Mouse (Mus musculus): Measurements from ENCODE around the gene Kif6. TPM values are rescaled to one million over a fixed set of nuclear protein-coding genes. Genes with fewer than 3 reads are reported as not detected.

Kif6 gene
- polyA plus RNA-seq, 1 experiment, result not detected

GRCm38 (mm10) chr17:49875939-49876651 lies 261.2 kb downstream of the Kif6 start:
- no peak overlapping the region for H3K4me3 ChIP-seq (ENCODE audit: insufficient read depth, low read length)
- no peak for TF ChIP-seq CTCF (IDR thresholded peaks at IDR 0.05; ENCODE audit: low read depth, low read length)
- no peak for TF ChIP-seq POLR2A (IDR thresholded peaks at IDR 0.05; ENCODE audit: borderline replicate concordance, low read depth, low read length)
- H3K4me1 ChIP-seq (ENCODE audit: control insufficient read depth, insufficient read depth, low read length), result no peaks in the 10 kb centered on the region
- H3K27ac ChIP-seq (ENCODE audit: insufficient read depth, low read depth, low read length), result no peak overlapping the region

- Histone ChIP-seq H3K4me3 (ENCODE audit: insufficient read depth, low read length) (no peak overlapping the region), H3K27ac (ENCODE audit: insufficient read depth, low read depth, low read length) (no peak overlapping the region), H3K4me1 (ENCODE audit: control insufficient read depth, insufficient read depth, low read length) (no peaks in the 10 kb centered on the region)
- TF ChIP-seq CTCF (IDR thresholded peaks at IDR 0.05; ENCODE audit: low read depth, low read length), result no peak
These were observed 266.2 kb downstream of the Kif6 start for GRCm38 (mm10) chr17:49880919-49881744.

GRCm38 (mm10) chr17:49881796-49882195 lies 266.9 kb downstream of the Kif6 start:
- Histone ChIP-seq H3K4me3 (ENCODE audit: insufficient read depth, low read length) (no peak overlapping the region), H3K4me1 (ENCODE audit: control insufficient read depth, insufficient read depth, low read length) (no peaks in the 10 kb centered on the region), H3K27ac (ENCODE audit: insufficient read depth, low read depth, low read length) (no peak overlapping the region)
- TF ChIP-seq POLR2A (IDR thresholded peaks at IDR 0.05; ENCODE audit: borderline replicate concordance, low read depth, low read length), result no peak
- TF ChIP-seq CTCF (IDR thresholded peaks at IDR 0.05; ENCODE audit: low read depth, low read length), result no peak

DNA sequence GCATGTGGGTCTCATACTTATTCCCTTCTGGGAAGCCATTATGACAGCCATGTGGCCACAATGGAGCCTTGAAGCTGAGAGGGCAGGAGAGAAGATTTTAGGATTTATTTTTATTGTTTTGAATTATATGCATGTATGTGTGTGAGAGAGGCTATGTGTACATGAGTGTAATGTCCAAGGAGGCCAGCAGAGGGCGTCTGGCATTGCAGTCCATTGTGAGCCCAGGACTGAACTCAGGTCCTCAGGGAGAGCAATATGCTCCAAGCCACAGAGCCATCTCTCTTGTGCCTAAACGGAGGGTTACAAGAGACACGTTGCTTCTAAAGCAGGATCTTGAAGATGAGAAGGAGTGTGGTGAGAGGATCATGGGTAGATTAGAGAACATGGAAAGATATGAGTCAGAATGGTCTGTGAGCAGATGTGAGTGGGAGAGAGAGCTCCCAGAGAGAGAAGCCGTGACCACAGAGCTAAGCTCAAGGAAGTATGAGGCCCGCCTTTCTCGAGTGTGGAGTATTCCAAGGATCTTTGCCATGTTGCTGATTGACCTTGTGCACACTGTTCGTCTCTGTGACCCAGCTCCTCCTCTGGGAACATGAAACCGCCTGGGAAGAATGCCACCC lies 268.3 kb downstream of the Kif6 start:
- Histone ChIP-seq H3K4me3 (ENCODE audit: insufficient read depth, low read length) (no peak overlapping the region), H3K4me1 (ENCODE audit: control insufficient read depth, insufficient read depth, low read length) (no peaks in the 10 kb centered on the region), H3K27ac (ENCODE audit: insufficient read depth, low read depth, low read length) (no peak overlapping the region)
- TF ChIP-seq POLR2A (IDR thresholded peaks at IDR 0.05; ENCODE audit: borderline replicate concordance, low read depth, low read length) (no peak), CTCF (IDR thresholded peaks at IDR 0.05; ENCODE audit: low read depth, low read length) (no peak)

GRCm38 (mm10) chr17:49885035-49885434 lies 270.1 kb downstream of the Kif6 start:
- no peak overlapping the region for H3K27ac ChIP-seq (ENCODE audit: insufficient read depth, low read depth, low read length)
- TF ChIP-seq CTCF (IDR thresholded peaks at IDR 0.05; ENCODE audit: low read depth, low read length), result no peak

DNA sequence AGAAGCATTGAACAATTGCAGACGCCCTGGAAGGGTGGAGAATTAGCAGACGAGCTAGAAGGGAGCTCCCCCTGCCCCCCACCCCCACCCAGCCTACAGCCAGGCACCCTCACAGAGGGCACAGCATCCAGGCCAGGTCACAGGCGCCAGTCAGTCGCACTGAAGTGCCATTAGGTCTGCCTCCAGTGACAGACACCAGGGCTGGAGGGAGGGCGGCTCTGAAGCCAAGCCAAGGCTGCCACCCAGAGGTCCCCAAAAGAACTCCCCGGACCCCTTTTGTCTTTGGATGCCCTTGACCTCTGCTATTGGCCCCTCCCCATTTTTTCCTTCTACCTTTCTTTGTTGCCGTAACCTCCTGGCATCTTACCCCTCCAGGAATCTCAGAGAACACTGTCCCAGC lies 274.7 kb downstream of the Kif6 start:
- no peaks in the 10 kb centered on the region for H3K4me1 ChIP-seq (ENCODE audit: control insufficient read depth, insufficient read depth, low read length)
- no peak overlapping the region for H3K4me3 ChIP-seq (ENCODE audit: insufficient read depth, low read length)
- TF ChIP-seq CTCF (IDR thresholded peaks at IDR 0.05; ENCODE audit: low read depth, low read length) (no peak), POLR2A (IDR thresholded peaks at IDR 0.05; ENCODE audit: borderline replicate concordance, low read depth, low read length) (no peak)
- H3K27ac ChIP-seq (ENCODE audit: insufficient read depth, low read depth, low read length), result no peak overlapping the region

More at GRCm38 (mm10) chr17:49885035-49885434, 270.1 kb downstream of the Kif6 start:
- Histone ChIP-seq H3K4me3 (ENCODE audit: insufficient read depth, low read length) (no peak overlapping the region), H3K4me1 (ENCODE audit: control insufficient read depth, insufficient read depth, low read length) (no peaks in the 10 kb centered on the region)

- Histone ChIP-seq H3K4me1 (ENCODE audit: control insufficient read depth, insufficient read depth, low read length) (no peaks in the 10 kb centered on the region), H3K4me3 (ENCODE audit: insufficient read depth, low read length) (no peak overlapping the region), H3K27ac (ENCODE audit: insufficient read depth, low read depth, low read length) (no peak overlapping the region)
- no peak for TF ChIP-seq POLR2A (IDR thresholded peaks at IDR 0.05; ENCODE audit: borderline replicate concordance, low read depth, low read length)
- TF ChIP-seq CTCF (IDR thresholded peaks at IDR 0.05; ENCODE audit: low read depth, low read length), result no peak
These were observed 275.9 kb downstream of the Kif6 start for GRCm38 (mm10) chr17:49890861-49891260.

GRCm38 (mm10) chr17:49892390-49892789 lies 277.5 kb downstream of the Kif6 start:
- TF ChIP-seq CTCF (IDR thresholded peaks at IDR 0.05; ENCODE audit: low read depth, low read length) (no peak), POLR2A (IDR thresholded peaks at IDR 0.05; ENCODE audit: borderline replicate concordance, low read depth, low read length) (no peak)
- Histone ChIP-seq H3K27ac (ENCODE audit: insufficient read depth, low read depth, low read length) (no peak overlapping the region), H3K4me1 (ENCODE audit: control insufficient read depth, insufficient read depth, low read length) (no peaks in the 10 kb centered on the region), H3K4me3 (ENCODE audit: insufficient read depth, low read length) (no peak overlapping the region)

DNA sequence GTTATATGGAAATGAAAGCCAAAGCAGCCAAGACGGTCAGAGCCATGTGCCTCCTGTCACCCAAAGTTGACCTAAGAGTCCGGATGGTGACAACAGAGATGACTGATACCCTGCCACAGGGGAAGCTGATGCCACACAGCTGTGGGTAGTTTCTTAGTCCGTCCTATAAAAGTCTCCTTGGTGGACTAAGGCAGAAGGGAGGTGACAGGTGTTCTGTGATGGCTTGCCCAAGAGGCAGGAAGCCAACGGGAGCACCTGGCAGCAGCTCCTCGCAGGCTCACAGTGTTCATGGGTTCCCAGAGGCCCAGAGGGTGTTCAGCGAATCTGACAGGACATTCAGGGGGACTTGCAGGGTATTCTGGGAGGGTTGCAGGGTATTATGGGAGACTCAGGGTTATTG lies 279.5 kb downstream of the Kif6 start:
- Histone ChIP-seq H3K27ac (ENCODE audit: insufficient read depth, low read depth, low read length) (no peak overlapping the region), H3K4me3 (ENCODE audit: insufficient read depth, low read length) (no peak overlapping the region), H3K4me1 (ENCODE audit: control insufficient read depth, insufficient read depth, low read length) (no peaks in the 10 kb centered on the region)
- no peak for TF ChIP-seq POLR2A (IDR thresholded peaks at IDR 0.05; ENCODE audit: borderline replicate concordance, low read depth, low read length)
- TF ChIP-seq CTCF (IDR thresholded peaks at IDR 0.05; ENCODE audit: low read depth, low read length), result no peak

DNA sequence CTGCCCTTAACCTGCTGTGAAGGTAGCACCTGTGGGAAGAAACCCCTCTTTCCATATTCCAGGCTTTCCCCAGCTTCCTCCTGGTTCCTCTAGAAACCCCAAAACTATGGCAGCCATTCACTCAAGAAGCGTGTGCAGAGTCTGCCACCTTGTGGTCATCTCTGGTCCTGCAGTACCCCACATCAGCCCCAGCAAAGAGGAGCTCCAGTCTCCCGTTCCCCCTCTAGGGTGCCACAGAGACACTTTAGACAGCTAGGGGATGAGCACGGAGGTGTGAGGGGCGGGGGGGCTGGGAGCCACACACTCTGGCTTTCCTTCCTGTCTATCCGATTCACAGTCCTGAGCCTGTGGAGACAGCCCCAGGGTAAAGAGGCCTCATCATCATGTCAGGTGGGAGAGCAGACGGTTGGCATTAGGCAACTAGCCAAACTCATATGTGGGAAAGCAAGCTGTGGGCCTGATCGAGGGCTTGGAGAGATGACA lies 284.0 kb downstream of the Kif6 start:
- Histone ChIP-seq H3K27ac (ENCODE audit: insufficient read depth, low read depth, low read length) (no peak overlapping the region), H3K4me3 (ENCODE audit: insufficient read depth, low read length) (no peak overlapping the region), H3K4me1 (ENCODE audit: control insufficient read depth, insufficient read depth, low read length) (no peaks in the 10 kb centered on the region)
- TF ChIP-seq POLR2A (IDR thresholded peaks at IDR 0.05; ENCODE audit: borderline replicate concordance, low read depth, low read length) (no peak), CTCF (IDR thresholded peaks at IDR 0.05; ENCODE audit: low read depth, low read length) (peak; percentile 80)

Measured in bone marrow macrophage, adult 2 months (primary cell).